Mouse (Mus musculus) embryo, embryonic 11.5 days (tissue): ENCODE measurements around the gene Asb1.
A peak's percentile ranks its signal among the peaks of the same experiment; 100 is the strongest.

Experiments
- DNase-seq: peaks from one replicate; pipeline ENCODE4 v3.0.0-alpha.2; 2012; ENCODE audit warnings: low read depth, low spot score

Asb1 gene

GRCm38 (mm10) chr1:91545226-91545625 is 4.9 kb downstream of the Asb1 start:
- DNase-seq = no peak

- no peak for DNase-seq
These were observed 7.2 kb downstream of the Asb1 start for GRCm38 (mm10) chr1:91547567-91547966.

- no peak for DNase-seq
These were observed 8.7 kb downstream of the Asb1 start for GRCm38 (mm10) chr1:91549073-91549472.

- DNase-seq = no peak
These were observed 16.8 kb downstream of the Asb1 start for GRCm38 (mm10) chr1:91557099-91557498.

GRCm38 (mm10) chr1:91561226-91561625 is 20.9 kb downstream of the Asb1 start:
- no peak for DNase-seq

- no peak for DNase-seq
These were observed 22.7 kb downstream of the Asb1 start for GRCm38 (mm10) chr1:91562977-91563590.

GRCm38 (mm10) chr1:91564004-91564403 is 23.7 kb downstream of the Asb1 start:
- no peak for DNase-seq

- no peak for DNase-seq
These were observed 24.3 kb downstream of the Asb1 start for GRCm38 (mm10) chr1:91564598-91564997.

- DNase-seq = no peak
These were observed 26.9 kb downstream of the Asb1 start for GRCm38 (mm10) chr1:91567269-91567668.

- no peak for DNase-seq
These were observed 32.1 kb downstream of the Asb1 start for GRCm38 (mm10) chr1:91572458-91572857.

GRCm38 (mm10) chr1:91574208-91574607 is 33.9 kb downstream of the Asb1 start:
- peak; percentile 17 for DNase-seq

GRCm38 (mm10) chr1:91577883-91578517 is 37.7 kb downstream of the Asb1 start:
- no peak for DNase-seq

- no peak for DNase-seq
These were observed 40.2 kb downstream of the Asb1 start for GRCm38 (mm10) chr1:91580503-91580902.

- DNase-seq = no peak
These were observed 40.9 kb downstream of the Asb1 start for GRCm38 (mm10) chr1:91581206-91581605.

- no peak for DNase-seq
These were observed 44.9 kb downstream of the Asb1 start for GRCm38 (mm10) chr1:91584969-91585835.

- DNase-seq = no peak
These were observed 49.4 kb downstream of the Asb1 start for GRCm38 (mm10) chr1:91589738-91590137.

GRCm38 (mm10) chr1:91595521-91596020 is 55.2 kb downstream of the Asb1 start:
- no peak for DNase-seq

- no peak for DNase-seq
These were observed 57.3 kb downstream of the Asb1 start for GRCm38 (mm10) chr1:91597611-91598010.

- DNase-seq = peak; percentile 58
These were observed 60.5 kb downstream of the Asb1 start for GRCm38 (mm10) chr1:91600671-91601361.

GRCm38 (mm10) chr1:91601362-91602096 is 61.2 kb downstream of the Asb1 start:
- no peak for DNase-seq

- no peak for DNase-seq
These were observed 65.3 kb downstream of the Asb1 start for GRCm38 (mm10) chr1:91605632-91606031.
